Mouse (Mus musculus): ENCODE measurements around the gene H2afy.

Gene H2afy

GRCm38 (mm10) chr13:56136200-56136599 lies at the start of gene H2afy:
Gene H2afy (minus strand): TSS chr13:56136361.
- in situ Hi-C loops (cut with MboI, MseI) = no loop called here

- in situ Hi-C loops (cut with MboI, MseI) = no loop called here
Measured at GRCm38 (mm10) chr13:56183687-56184086, 47.5 kb upstream of the H2afy start.

- in situ Hi-C loops (cut with MboI, MseI) = no loop called here
Measured at GRCm38 (mm10) chr13:56181424-56181823, 45.3 kb upstream of the H2afy start.

GRCm38 (mm10) chr13:56178416-56179035 lies 42.4 kb upstream of the H2afy start, which contains the start of gene Tifab:
Gene Tifab (minus strand): TSS chr13:56178885.
- in situ Hi-C loops (cut with MboI, MseI) = no loop called here

- in situ Hi-C loops (cut with MboI, MseI) = no loop called here
Measured at GRCm38 (mm10) chr13:56176310-56176709, 40.1 kb upstream of the H2afy start.

- in situ Hi-C loops (cut with MboI, MseI) = no loop called here
Measured at GRCm38 (mm10) chr13:56175848-56176247, 39.7 kb upstream of the H2afy start.

- in situ Hi-C loops (cut with MboI, MseI) = no loop called here
Measured at GRCm38 (mm10) chr13:56172901-56173545, 36.9 kb upstream of the H2afy start.

GRCm38 (mm10) chr13:56172106-56172505 lies 35.9 kb upstream of the H2afy start:
- in situ Hi-C loops (cut with MboI, MseI) = no loop called here

- in situ Hi-C loops (cut with MboI, MseI) = no loop called here
Measured at GRCm38 (mm10) chr13:56168403-56168781, 32.2 kb upstream of the H2afy start.

GRCm38 (mm10) chr13:56167446-56168402 lies 31.6 kb upstream of the H2afy start:
- in situ Hi-C loops (cut with MboI, MseI) = no loop called here

- in situ Hi-C loops (cut with MboI, MseI) = no loop called here
Measured at GRCm38 (mm10) chr13:56165561-56165960, 29.4 kb upstream of the H2afy start.

- in situ Hi-C loops (cut with MboI, MseI) = no loop called here
Measured at GRCm38 (mm10) chr13:56164372-56164771, 28.2 kb upstream of the H2afy start.

- in situ Hi-C loops (cut with MboI, MseI) = no loop called here
Measured at GRCm38 (mm10) chr13:56163751-56164150, 27.6 kb upstream of the H2afy start.

GRCm38 (mm10) chr13:56162859-56163258 lies 26.7 kb upstream of the H2afy start:
- in situ Hi-C loops (cut with MboI, MseI) = no loop called here

GRCm38 (mm10) chr13:56159614-56160363 lies 23.6 kb upstream of the H2afy start:
- in situ Hi-C loops (cut with MboI, MseI) = no loop called here

- in situ Hi-C loops (cut with MboI, MseI) = no loop called here
Measured at GRCm38 (mm10) chr13:56159016-56159601, 22.9 kb upstream of the H2afy start.

- in situ Hi-C loops (cut with MboI, MseI) = no loop called here
Measured at GRCm38 (mm10) chr13:56155671-56156070, 19.5 kb upstream of the H2afy start.

- in situ Hi-C loops (cut with MboI, MseI) = no loop called here
Measured at GRCm38 (mm10) chr13:56155048-56155447, 18.9 kb upstream of the H2afy start.

GRCm38 (mm10) chr13:56152773-56153460 lies 16.8 kb upstream of the H2afy start:
- in situ Hi-C loops (cut with MboI, MseI) = no loop called here

GRCm38 (mm10) chr13:56151404-56152226 lies 15.5 kb upstream of the H2afy start:
- in situ Hi-C loops (cut with MboI, MseI) = no loop called here
